Mouse (Mus musculus) spleen, adult 2 months (tissue): ENCODE measurements around the gene Gale.

ENCODE experiments used
- CTCF ChIP-seq: fragments of 200-500 bp; IDR thresholded peaks from 2 replicates; pipeline ENCODE4 v1.5.1; 2011; ENCODE audit warnings: mild to moderate bottlenecking, inconsistent platforms; ENCODE audit not compliant: insufficient read depth, insufficient read length, insufficient replicate concordance; ENCODE audit errors: extremely low read depth
- POLR2A ChIP-seq: fragments of 200-500 bp; IDR thresholded peaks from 2 replicates; pipeline ENCODE4 v1.6.1; 2011; ENCODE audit warnings: low read depth, low read length, inconsistent platforms

GRCm38 (mm10) chr4:135949911-135950310 lies 13.6 kb upstream of the Gale start:
- no peak for TF ChIP-seq POLR2A
- TF ChIP-seq CTCF = no peak
